Mouse (Mus musculus) midbrain, embryonic 15.5 days (tissue): ENCODE results near the gene Rps5. TPM values are rescaled to one million over a fixed set of nuclear protein-coding genes. Genes with fewer than 3 reads are reported as not detected.
"Not testable (repeated sequence)": the region's sequence is repeated elsewhere in the genome, so short reads cannot be mapped to it uniquely, and the experiment has no call there.

Source experiments
- ATAC-seq: fragments of 200-750 bp; cut with Nextera tagmentation; replicated peaks from 2 replicates; pipeline ENCODE4 v1.8.0; 2017; ENCODE audit warnings: moderate TSS enrichment
- H3K27ac ChIP-seq: fragments of 300-500 bp; sonication (generic); 2 replicates; pipeline ENCODE4 v1.5.1; 2015; ENCODE audit warnings: mild to moderate bottlenecking, inconsistent platforms
- H3K27me3 ChIP-seq: fragments of 300-500 bp; sonication (generic); replicated peaks from 2 replicates; pipeline ENCODE4 v1.6.1; 2015; ENCODE audit warnings: inconsistent platforms
- H3K36me3 ChIP-seq: fragments of 300-500 bp; sonication (generic); replicated peaks from 2 replicates; pipeline ENCODE4 v1.6.1; 2015; ENCODE audit warnings: inconsistent platforms
- H3K4me1 ChIP-seq: fragments of 300-500 bp; sonication (generic); 2 replicates; pipeline ENCODE4 v1.6.1; 2015; ENCODE audit warnings: inconsistent platforms
- H3K4me2 ChIP-seq: fragments of 300-500 bp; sonication (generic); 2 replicates; pipeline ENCODE4 v1.6.1; 2015; ENCODE audit warnings: inconsistent platforms, mild to moderate bottlenecking, moderate library complexity
- H3K4me3 ChIP-seq: fragments of 300-500 bp; sonication (generic); 2 replicates; pipeline ENCODE4 v1.5.1; 2015; ENCODE audit warnings: mild to moderate bottlenecking, inconsistent platforms
- H3K9ac ChIP-seq: fragments of 300-500 bp; sonication (generic); 2 replicates; pipeline ENCODE4 v1.6.1; 2015; ENCODE audit warnings: mild to moderate bottlenecking, inconsistent platforms
- H3K9me3 ChIP-seq: fragments of 300-500 bp; sonication (generic); 2 replicates; pipeline ENCODE4 v1.6.1; 2016; ENCODE audit warnings: inconsistent platforms
- WGBS: fragments of 180-500 bp; shearing (Covaris S2); methylation state at CpG from one replicate; pipeline ENCODE4 v1.1.7; 2015; ENCODE audit warnings: mixed read lengths; 5-methylcytosine and 5-hydroxymethylcytosine counted together
- polyA plus RNA-seq: library from polyadenylated mRNA; unstranded; fragments of >200 nt; fragmentation: Nextera tagmentation; extraction: Ambion mirVana; gene quantifications from 2 replicates; pipeline ENCODE4 v1.2.1, GENCODE M21; 2015

Gene Rps5
- polyA plus RNA-seq, 1 experiment from 2014 or later, result 567 TPM

- H3K27ac ChIP-seq, result no peak overlapping the region
- H3K36me3 ChIP-seq, result peaks cover 27% of the 10 kb centered on the region
- no peak for ATAC-seq
- H3K4me1 ChIP-seq, result peaks cover 9% of the 10 kb centered on the region
- no peak overlapping the region for H3K9ac ChIP-seq
- H3K9me3 ChIP-seq, result no peaks in the 10 kb centered on the region
- WGBS, result 64% methylated on average over 10 of the region's 10 CpGs
- H3K4me2 ChIP-seq, result no peak overlapping the region
- H3K4me3 ChIP-seq, result no peak overlapping the region
- no peaks in the 10 kb centered on the region for H3K27me3 ChIP-seq
These were observed 18.5 kb upstream of the Rps5 start for GRCm38 (mm10) chr7:12903623-12904022.

DNA sequence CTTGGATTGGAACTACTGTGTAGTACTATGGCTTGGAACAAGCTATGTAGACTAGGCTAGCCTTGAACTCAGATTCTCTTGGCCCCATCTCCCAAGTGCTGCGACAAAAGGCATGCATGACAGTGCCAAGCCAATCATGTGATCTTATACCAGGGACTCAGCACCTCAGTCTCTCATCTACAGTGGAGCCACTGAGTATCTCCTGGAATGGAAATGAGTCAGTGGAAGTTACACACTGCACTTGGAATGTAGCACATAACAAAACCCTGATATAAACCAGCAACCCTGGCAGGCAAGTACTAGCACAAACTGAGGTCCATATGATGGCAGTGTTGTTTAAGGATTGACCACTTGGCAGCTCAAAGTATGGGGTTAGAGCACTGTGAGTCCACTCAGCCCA is 16.9 kb upstream of the Rps5 start:
- Histone ChIP-seq H3K4me2 (no peak overlapping the region), H3K4me3 (no peak overlapping the region), H3K36me3 (peaks cover 31% of the 10 kb centered on the region), H3K9ac (no peak overlapping the region), H3K9me3 (no peaks in the 10 kb centered on the region), H3K4me1 (peaks cover 5% of the 10 kb centered on the region; the same call in 1 of the 2 replicates), H3K27me3 (no peaks in the 10 kb centered on the region), H3K27ac (no peak overlapping the region)
- 93% methylated on average over 1 of the region's 1 CpGs for WGBS
- ATAC-seq, result no peak

DNA sequence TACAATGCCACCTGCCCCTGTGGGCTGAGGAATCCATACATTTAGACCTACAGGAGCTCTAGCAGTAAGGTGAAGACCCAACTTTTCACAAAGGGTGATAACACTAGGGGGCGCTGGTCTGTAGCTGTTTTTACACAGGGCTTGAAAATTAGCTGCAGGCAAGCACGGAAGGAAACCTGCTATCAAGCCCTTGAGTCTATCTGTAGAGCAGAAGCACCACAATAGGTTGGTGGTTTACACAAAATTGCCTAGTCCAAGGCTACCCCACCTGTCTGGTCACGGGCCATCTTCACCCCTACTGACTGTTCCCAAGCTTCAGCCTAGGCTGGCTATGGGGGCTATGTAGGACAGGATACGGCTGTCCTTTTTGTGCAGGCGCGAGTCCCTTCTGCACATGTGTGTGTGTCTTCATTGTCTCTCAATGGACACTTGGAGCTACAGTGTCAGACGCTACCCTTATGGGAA is 12.6 kb upstream of the Rps5 start:
- 38% methylated on average over 7 of the region's 7 CpGs for WGBS
- Histone ChIP-seq H3K27me3 (no peaks in the 10 kb centered on the region), H3K4me2 (peak overlapping the region; percentile 48), H3K4me1 (peaks cover 5% of the 10 kb centered on the region; the same call in 1 of the 2 replicates), H3K36me3 (peaks cover 31% of the 10 kb centered on the region), H3K9ac (no peak overlapping the region), H3K9me3 (no peaks in the 10 kb centered on the region), H3K27ac (peak overlapping the region; percentile 87), H3K4me3 (peak overlapping the region; percentile 46)
- ATAC-seq, result peak; percentile 48

- peak overlapping the region; percentile 87 for H3K27ac ChIP-seq
- ATAC-seq, result peak; percentile 89
- H3K9me3 ChIP-seq, result no peaks in the 10 kb centered on the region
- WGBS, result 9% methylated on average over 19 of the region's 19 CpGs
- peak overlapping the region; percentile 48 for H3K4me2 ChIP-seq
- H3K27me3 ChIP-seq, result no peaks in the 10 kb centered on the region
- H3K36me3 ChIP-seq, result peaks cover 31% of the 10 kb centered on the region
- H3K4me1 ChIP-seq, result peaks cover 5% of the 10 kb centered on the region; the same call in 1 of the 2 replicates
- H3K4me3 ChIP-seq, result peak overlapping the region; percentile 46
- H3K9ac ChIP-seq, result peak overlapping the region; percentile 55
These were observed 11.9 kb upstream of the Rps5 start for GRCm38 (mm10) chr7:12910181-12910668.

- Histone ChIP-seq H3K4me3 (no peak overlapping the region), H3K4me2 (no peak overlapping the region), H3K36me3 (0 out of 2 replicates have a peak, but pooled peaks cover 4% of the 10 kb centered on the region), H3K27me3 (no peaks in the 10 kb centered on the region), H3K9me3 (no peaks in the 10 kb centered on the region), H3K27ac (no peak overlapping the region), H3K4me1 (peaks cover 5% of the 10 kb centered on the region; the same call in 1 of the 2 replicates), H3K9ac (no peak overlapping the region)
- ATAC-seq, result no peak
These were observed 8.5 kb upstream of the Rps5 start for GRCm38 (mm10) chr7:12913556-12913955.

- ATAC-seq, result not testable (repeated sequence)
These were observed 1.6 kb upstream of the Rps5 start for GRCm38 (mm10) chr7:12920495-12920894.

DNA sequence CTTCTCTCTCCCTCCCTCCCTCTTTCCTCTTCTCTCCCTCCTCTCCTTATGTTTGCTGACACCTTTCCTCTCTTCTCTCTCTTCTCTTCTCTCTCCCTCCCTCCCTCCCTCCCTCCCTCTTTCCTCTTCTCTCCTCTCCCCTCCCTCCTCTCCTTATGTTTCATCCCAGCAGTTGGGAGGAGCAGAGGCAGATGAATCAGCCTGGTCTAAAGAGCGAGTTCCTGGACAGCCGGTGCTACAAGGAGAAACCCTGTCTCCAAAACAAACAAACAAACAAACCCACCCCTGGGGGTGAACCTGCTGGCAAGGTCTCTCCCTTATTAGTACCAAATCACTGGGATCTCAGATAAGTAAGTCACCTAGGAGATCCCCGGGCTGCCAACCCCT is 779 bp upstream of the Rps5 start:
- peak overlapping the region; percentile 80 for H3K9ac ChIP-seq
- peak overlapping the region; percentile 92 for H3K27ac ChIP-seq
- WGBS, result 0% methylated on average over 3 of the region's 3 CpGs
- peaks cover 17% of the 10 kb centered on the region for H3K4me1 ChIP-seq
- H3K27me3 ChIP-seq, result peaks cover 9% of the 10 kb centered on the region
- no peak; the same call in 1 of the 2 replicates for ATAC-seq
- peak overlapping the region; percentile 89 for H3K4me2 ChIP-seq
- H3K36me3 ChIP-seq, result peaks cover 30% of the 10 kb centered on the region
- H3K4me3 ChIP-seq, result peak overlapping the region; percentile 79
- no peaks in the 10 kb centered on the region for H3K9me3 ChIP-seq

More at GRCm38 (mm10) chr7:12920495-12920894, 1.6 kb upstream of the Rps5 start:
- H3K27me3 ChIP-seq, H3K27ac ChIP-seq, H3K9ac ChIP-seq, H3K4me2 ChIP-seq, H3K4me3 ChIP-seq, H3K9me3 ChIP-seq: not testable (repeated sequence)
- peaks cover 22% of the 10 kb centered on the region for H3K36me3 ChIP-seq
- 90% methylated on average over 7 of the region's 8 CpGs for WGBS
- H3K4me1 ChIP-seq, result peaks cover 17% of the 10 kb centered on the region

DNA sequence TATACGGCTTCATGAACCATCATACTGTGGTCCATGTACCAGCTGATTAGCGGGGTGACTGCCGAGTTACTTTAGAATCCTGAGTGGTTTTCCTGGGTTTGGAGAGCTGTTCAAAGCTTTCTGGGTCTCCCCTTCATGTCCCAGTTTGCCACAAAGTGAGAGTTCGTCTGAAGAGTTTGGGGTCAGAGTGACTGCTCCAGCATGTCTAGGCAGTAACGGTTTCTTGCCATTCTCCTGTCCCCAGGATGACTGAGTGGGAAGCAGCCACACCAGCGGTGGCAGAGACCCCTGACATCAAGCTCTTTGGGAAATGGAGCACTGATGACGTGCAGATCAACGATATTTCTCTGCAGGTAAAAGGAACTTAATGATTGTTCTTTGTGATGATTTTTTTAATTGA is 639 bp downstream of the Rps5 start:
- ATAC-seq, result no peak; the same call in 1 of the 2 replicates
- Histone ChIP-seq H3K4me2 (peak overlapping the region; percentile 94), H3K27ac (peak overlapping the region; percentile 62; the same call in 1 of the 2 replicates), H3K9ac (peak overlapping the region; percentile 73), H3K36me3 (peaks cover 36% of the 10 kb centered on the region), H3K9me3 (no peaks in the 10 kb centered on the region), H3K27me3 (peaks cover 17% of the 10 kb centered on the region), H3K4me1 (peaks cover 17% of the 10 kb centered on the region), H3K4me3 (peak overlapping the region; percentile 79)
- 2% methylated on average over 8 of the region's 8 CpGs for WGBS

DNA sequence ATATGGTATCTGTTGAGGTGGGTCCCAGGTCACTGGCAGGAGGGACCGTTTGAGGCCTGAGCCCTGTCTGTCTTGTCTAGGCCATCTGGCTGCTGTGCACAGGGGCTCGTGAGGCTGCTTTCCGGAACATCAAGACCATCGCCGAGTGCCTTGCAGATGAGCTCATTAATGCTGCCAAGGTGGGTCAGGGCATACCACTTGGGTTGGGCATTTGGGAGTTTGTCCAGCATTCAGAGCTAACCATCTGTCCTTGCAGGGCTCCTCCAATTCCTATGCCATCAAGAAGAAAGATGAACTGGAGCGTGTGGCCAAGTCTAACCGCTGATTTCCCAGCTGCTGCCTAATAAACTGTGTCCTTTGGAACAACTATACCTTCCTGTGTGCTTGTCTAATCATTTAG is 4.2 kb downstream of the Rps5 start:
- no peak for ATAC-seq
- Histone ChIP-seq H3K4me1 (peaks cover 17% of the 10 kb centered on the region), H3K9me3 (no peaks in the 10 kb centered on the region), H3K4me3 (no peak overlapping the region), H3K36me3 (peaks cover 36% of the 10 kb centered on the region), H3K9ac (no peak overlapping the region), H3K27me3 (peaks cover 26% of the 10 kb centered on the region), H3K27ac (no peak overlapping the region), H3K4me2 (no peak overlapping the region)
- 86% methylated on average over 7 of the region's 7 CpGs for WGBS

- Histone ChIP-seq H3K9me3 (no peaks in the 10 kb centered on the region), H3K4me1 (peaks cover 17% of the 10 kb centered on the region), H3K9ac (peak within 1 kb of the TSS; percentile 16), H3K27me3 (peaks cover 26% of the 10 kb centered on the region), H3K4me2 (peak within 1 kb of the TSS; percentile 45), H3K36me3 (peaks cover 36% of the 10 kb centered on the region), H3K4me3 (peak within 1 kb of the TSS; percentile 22), H3K27ac (no peak within 1 kb of the TSS)
- ATAC-seq, result no peak
- 31% methylated on average over 8 of the region's 8 CpGs for WGBS
These were observed 5.1 kb downstream of the Rps5 start, which contains the start of gene Rnf225 for GRCm38 (mm10) chr7:12927191-12927680. Gene Rnf225, plus strand, starts transcription at chr7:12927416.

GRCm38 (mm10) chr7:12927693-12928589 is 5.9 kb downstream of the Rps5 start:
- H3K4me1 ChIP-seq, result peaks cover 13% of the 10 kb centered on the region
- peaks cover 26% of the 10 kb centered on the region for H3K27me3 ChIP-seq
- no peak overlapping the region for H3K27ac ChIP-seq
- ATAC-seq, result peak; percentile 41
- peak overlapping the region; percentile 22 for H3K4me3 ChIP-seq
- H3K9me3 ChIP-seq, result no peaks in the 10 kb centered on the region
- peak overlapping the region; percentile 16 for H3K9ac ChIP-seq
- H3K4me2 ChIP-seq, result peak overlapping the region; percentile 45
- peaks cover 36% of the 10 kb centered on the region for H3K36me3 ChIP-seq
- WGBS, result 4% methylated on average over 56 of the region's 65 CpGs

GRCm38 (mm10) chr7:12933615-12934140 is 11.6 kb downstream of the Rps5 start:
- H3K27ac ChIP-seq, result no peak overlapping the region
- no peak overlapping the region for H3K4me2 ChIP-seq
- H3K27me3 ChIP-seq, result no peaks in the 10 kb centered on the region
- no peak for ATAC-seq
- no peaks in the 10 kb centered on the region for H3K9me3 ChIP-seq
- 59% methylated on average over 4 of the region's 4 CpGs for WGBS
- no peaks in the 10 kb centered on the region for H3K4me1 ChIP-seq
- H3K36me3 ChIP-seq, result no peaks in the 10 kb centered on the region
- H3K9ac ChIP-seq, result no peak overlapping the region
- no peak overlapping the region for H3K4me3 ChIP-seq
